Mouse (Mus musculus) lung, embryonic 14.5 days (tissue): ENCODE measurements around the gene Sh3bgrl2. TPM values are rescaled to one million over a fixed set of nuclear protein-coding genes. Genes with fewer than 3 reads are reported as not detected.

Source experiments
- ATAC-seq: fragments of 200-750 bp; cut with Nextera tagmentation; 2 replicates; pipeline ENCODE4 v1.8.0; 2017; ENCODE audit warnings: mild to moderate bottlenecking, moderate TSS enrichment, moderate library complexity; ENCODE audit not compliant: insufficient read depth
- DNase-seq: peaks from one replicate; pipeline ENCODE4 v3.0.0-alpha.2; 2015
- H3K27ac ChIP-seq: fragments of 300-500 bp; sonication (generic); 2 replicates; pipeline ENCODE4 v1.5.1; 2014; ENCODE audit warnings: low read depth, mild to moderate bottlenecking, moderate library complexity
- H3K27me3 ChIP-seq: fragments of 300-500 bp; sonication (generic); 2 replicates; pipeline ENCODE4 v1.6.1; 2014; ENCODE audit warnings: low read length, control low read depth; ENCODE audit not compliant: insufficient read depth
- H3K36me3 ChIP-seq: fragments of 300-500 bp; sonication (generic); 2 replicates; pipeline ENCODE4 v1.6.1; 2014; ENCODE audit warnings: control low read depth; ENCODE audit not compliant: insufficient read depth
- H3K4me1 ChIP-seq: fragments of 300-500 bp; sonication (generic); 2 replicates; pipeline ENCODE4 v1.6.1; 2014; ENCODE audit warnings: antibody characterized with exemption, control low read depth; ENCODE audit not compliant: insufficient read depth
- H3K4me2 ChIP-seq: fragments of 300-500 bp; sonication (generic); 2 replicates; pipeline ENCODE4 v1.6.1; 2014; ENCODE audit warnings: mild to moderate bottlenecking
- H3K4me3 ChIP-seq: fragments of 300-500 bp; sonication (generic); 2 replicates; pipeline ENCODE4 v1.5.1; 2014; ENCODE audit warnings: low read depth, low read length
- H3K9ac ChIP-seq: fragments of 300-500 bp; sonication (generic); 2 replicates; pipeline ENCODE4 v1.6.1; 2014
- H3K9me3 ChIP-seq: fragments of 300-500 bp; sonication (generic); 2 replicates; pipeline ENCODE4 v1.6.1; 2016; ENCODE audit warnings: low read depth, low read length, control low read depth
- CTCF ChIP-seq: IDR thresholded peaks from 2 replicates; pipeline ENCODE4 v1.5.1; 2016; ENCODE audit warnings: antibody characterized with exemption, low read depth
- WGBS: fragments of 180-500 bp; shearing (Covaris S2); extraction: QIAGEN DNeasy Blood & Tissue Kit; methylation state at CpG from one replicate; pipeline ENCODE4 v1.1.7; 2014; 5-methylcytosine and 5-hydroxymethylcytosine counted together
- polyA plus RNA-seq: library from polyadenylated mRNA; unstranded; fragments of >200 nt; fragmentation: Nextera tagmentation; extraction: Ambion mirVana; gene quantifications from 2 replicates; pipeline ENCODE4 v1.2.1, GENCODE M21; 2014

Sh3bgrl2 gene
- polyA plus RNA-seq, 1 experiment from 2014 or later: 59.4 TPM

DNA sequence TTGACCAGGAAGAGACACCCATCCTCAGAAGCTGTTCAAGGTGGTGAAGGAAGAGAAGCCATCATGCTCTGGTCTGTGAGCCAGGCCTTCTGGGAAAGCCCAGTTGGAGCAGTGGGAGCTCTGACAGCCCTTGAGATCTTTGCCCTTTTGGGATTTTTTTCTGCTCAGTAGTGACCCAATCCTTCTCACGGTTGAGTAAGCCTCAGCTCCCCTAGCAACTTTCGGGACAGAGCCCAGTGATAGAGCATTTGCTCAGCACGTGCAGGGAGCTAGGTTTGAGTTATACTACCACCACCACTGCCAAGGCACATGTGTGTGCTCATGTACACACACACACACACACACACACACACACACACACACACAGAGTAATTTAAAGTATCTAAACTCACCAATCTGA, 131.5 kb downstream of the Sh3bgrl2 start:
- H3K27ac ChIP-seq: no peak overlapping the region
- no peak for ATAC-seq
- no peak for DNase-seq
- TF ChIP-seq CTCF: no peak
- H3K27me3 ChIP-seq: no peaks in the 10 kb centered on the region
- no peak overlapping the region for H3K4me2 ChIP-seq
- H3K36me3 ChIP-seq: no peaks in the 10 kb centered on the region
- H3K4me3 ChIP-seq: no peak overlapping the region
- H3K9ac ChIP-seq: no peak overlapping the region
- H3K9me3 ChIP-seq: no peaks in the 10 kb centered on the region
- peaks cover 3% of the 10 kb centered on the region; the same call in 1 of the 2 replicates for H3K4me1 ChIP-seq
- WGBS: 72% methylated on average over 3 of the region's 3 CpGs

DNA sequence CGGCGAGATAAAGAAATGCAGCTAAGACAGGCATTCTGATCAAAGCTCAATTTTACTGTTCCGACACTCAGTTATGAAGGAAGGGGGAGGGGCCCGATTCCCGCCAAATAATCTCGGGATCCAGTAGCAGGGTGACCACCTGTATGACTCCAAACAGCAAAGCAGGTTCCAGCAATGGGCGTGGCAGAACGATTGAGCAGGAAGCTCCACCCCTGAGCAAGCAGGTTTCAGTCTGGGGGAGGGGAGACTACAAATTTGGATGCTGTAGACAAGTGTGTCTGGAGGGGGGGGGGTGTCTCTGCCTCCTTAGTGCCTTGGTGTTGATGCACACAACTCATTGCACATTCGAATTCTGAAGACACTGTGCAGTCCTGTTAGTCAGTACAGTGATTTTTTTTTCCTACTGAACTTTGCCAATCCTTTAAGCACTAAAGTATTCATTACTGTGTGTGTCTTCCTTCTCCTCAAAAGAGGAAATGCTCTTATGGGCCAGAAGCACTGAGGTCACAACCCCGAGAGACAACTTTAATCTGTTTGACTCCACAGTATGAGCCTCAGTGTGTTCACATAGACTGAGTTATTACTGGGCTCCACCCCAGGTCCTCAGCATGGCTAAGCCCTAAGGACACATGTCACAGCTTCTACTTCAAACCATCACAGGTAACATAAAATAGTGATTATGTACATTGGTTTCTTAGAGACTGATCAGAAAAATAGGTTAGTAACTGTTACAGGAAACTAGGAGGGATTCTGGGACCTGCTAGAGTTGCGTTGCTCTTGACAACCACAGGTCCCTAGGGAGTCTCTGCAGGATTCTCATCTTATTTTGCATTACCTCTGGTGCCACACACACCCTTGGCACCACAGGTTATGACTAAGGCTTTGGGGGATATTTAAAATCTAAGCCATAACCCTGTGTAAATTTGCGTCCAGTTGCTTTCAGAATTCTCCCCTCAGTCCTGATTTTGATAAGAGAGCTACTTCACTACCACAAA, 133.8 kb downstream of the Sh3bgrl2 start:
- no peak for TF ChIP-seq CTCF
- H3K27ac ChIP-seq: no peak overlapping the region
- H3K4me3 ChIP-seq: no peak overlapping the region
- no peak for DNase-seq
- H3K9me3 ChIP-seq: no peaks in the 10 kb centered on the region
- no peak overlapping the region for H3K9ac ChIP-seq
- 70% methylated on average over 12 of the region's 12 CpGs for WGBS
- no peaks in the 10 kb centered on the region for H3K27me3 ChIP-seq
- 0 out of 2 replicates have a peak, but pooled peaks have one; percentile 21 for ATAC-seq
- H3K4me1 ChIP-seq: peaks cover 6% of the 10 kb centered on the region; the same call in 1 of the 2 replicates
- H3K36me3 ChIP-seq: no peaks in the 10 kb centered on the region
- H3K4me2 ChIP-seq: no peak overlapping the region

DNA sequence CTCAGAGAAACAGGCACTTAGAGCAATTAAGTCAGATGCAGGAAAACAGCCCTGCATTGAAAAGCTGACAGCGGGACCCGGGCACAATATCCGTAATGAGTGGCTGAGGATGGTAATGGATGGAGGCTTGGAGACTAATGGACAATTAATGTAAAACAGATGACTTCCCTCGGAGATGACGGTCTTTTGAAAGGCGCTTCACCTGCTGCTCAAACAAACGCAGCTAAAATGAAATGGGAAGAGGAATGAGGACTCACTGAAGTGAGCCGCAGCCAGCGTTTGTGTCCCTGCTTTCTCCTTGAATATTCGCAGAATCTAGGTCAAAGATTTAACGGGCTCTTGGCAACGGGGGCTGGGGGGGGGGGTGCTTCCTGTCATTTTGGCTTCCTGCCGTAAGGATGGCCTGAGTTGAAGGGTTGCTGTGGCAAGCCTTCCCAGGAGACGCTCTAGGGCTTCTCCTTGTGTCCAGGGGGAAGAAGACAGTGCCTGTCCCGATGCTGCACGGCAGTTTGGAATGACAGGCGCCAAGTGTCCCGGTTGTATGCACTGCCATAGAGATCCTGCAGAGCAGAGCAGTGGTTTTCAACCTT, 138.5 kb downstream of the Sh3bgrl2 start:
- H3K4me3 ChIP-seq: peak overlapping the region; percentile 7
- DNase-seq (peak; percentile 59), ATAC-seq (0 out of 2 replicates have a peak, but pooled peaks have one; percentile 15)
- 12% methylated on average over 18 of the region's 18 CpGs for WGBS
- H3K4me1 ChIP-seq: 0 out of 2 replicates have a peak, but pooled peaks cover 7% of the 10 kb centered on the region
- H3K27me3 ChIP-seq: no peaks in the 10 kb centered on the region
- peak overlapping the region; percentile 54 for H3K4me2 ChIP-seq
- TF ChIP-seq CTCF: no peak
- no peaks in the 10 kb centered on the region for H3K9me3 ChIP-seq
- no peak overlapping the region for H3K27ac ChIP-seq
- no peaks in the 10 kb centered on the region for H3K36me3 ChIP-seq
- no peak overlapping the region for H3K9ac ChIP-seq

DNA sequence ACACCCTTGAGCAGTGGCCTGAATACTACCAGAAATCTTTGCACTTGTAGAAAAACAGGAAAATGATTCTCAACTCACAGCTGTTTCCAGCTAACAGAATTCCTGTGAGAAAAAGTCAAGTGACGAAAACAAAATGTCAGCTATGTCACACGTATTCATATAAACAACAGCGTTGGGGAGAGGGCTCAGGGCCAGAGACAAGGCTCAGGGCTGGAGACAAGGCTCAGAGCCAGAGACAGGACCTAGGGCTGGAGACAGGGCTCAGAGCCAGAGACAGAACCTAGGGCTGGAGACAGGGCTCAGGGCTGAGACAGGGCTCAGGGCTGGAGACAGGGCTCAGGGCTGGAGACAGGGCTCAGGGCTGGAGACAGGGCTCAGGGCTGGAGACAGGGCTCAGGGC, 139.8 kb downstream of the Sh3bgrl2 start:
- Histone ChIP-seq H3K4me1 (0 out of 2 replicates have a peak, but pooled peaks cover 7% of the 10 kb centered on the region), H3K27me3 (no peaks in the 10 kb centered on the region), H3K9ac (no peak overlapping the region), H3K9me3 (no peaks in the 10 kb centered on the region), H3K36me3 (no peaks in the 10 kb centered on the region), H3K4me3 (no peak overlapping the region), H3K27ac (no peak overlapping the region), H3K4me2 (no peak overlapping the region)
- peak; percentile 83 for ATAC-seq
- peak; percentile 82 for DNase-seq
- TF ChIP-seq CTCF: no peak
- 23% methylated on average over 3 of the region's 3 CpGs for WGBS

Other genes starting within 250 kb of the Sh3bgrl2 start
- gene Lca5, start 107.2 kb upstream of the Sh3bgrl2 start, polyA plus RNA-seq: 28.0 and 28.4 TPM in 2 replicates